Mouse (Mus musculus): ENCODE data around the gene Stambp. TPM values are rescaled to one million over a fixed set of nuclear protein-coding genes. Genes with fewer than 3 reads are reported as not detected.

Stambp gene
- polyA plus RNA-seq, 1 experiment from 2014 or later = 24.9 TPM

- H3K27me3 ChIP-seq (ENCODE audit: control insufficient read depth, insufficient read depth, low read length) = no peaks in the 10 kb centered on the region
- H3K9ac ChIP-seq (ENCODE audit: low read depth, low read length) = no peak overlapping the region
- peaks cover 11% of the 10 kb centered on the region for H3K4me1 ChIP-seq (ENCODE audit: control insufficient read depth, insufficient read depth, low read length)
- ATAC-seq (replicated peaks; ENCODE audit: insufficient number of reproducible peaks, low FRiP score, low TSS enrichment) = no peak
- no peak overlapping the region for H3K4me3 ChIP-seq (ENCODE audit: low read depth, low read length)
- no peaks in the 10 kb centered on the region for H3K9me3 ChIP-seq (replicated peaks; ENCODE audit: control insufficient read depth, low read length)
- WGBS (ENCODE audit: insufficient replicate concordance) = 88% methylated on average over 3 of the region's 3 CpGs
- H3K27ac ChIP-seq (ENCODE audit: low read depth, low read length) = no peak overlapping the region
- H3K4me2 ChIP-seq = no peak overlapping the region
- H3K36me3 ChIP-seq (ENCODE audit: control insufficient read depth, insufficient read depth, low read length) = no peaks in the 10 kb centered on the region
These were observed 53.9 kb downstream of the Stambp start for GRCm38 (mm10) chr6:83518637-83519036.

GRCm38 (mm10) chr6:83515172-83515571 is 57.4 kb downstream of the Stambp start:
- H3K27ac ChIP-seq (ENCODE audit: low read depth, low read length) = no peak overlapping the region
- ATAC-seq (replicated peaks; ENCODE audit: insufficient number of reproducible peaks, low FRiP score, low TSS enrichment) = no peak
- no peak overlapping the region for H3K9ac ChIP-seq (ENCODE audit: low read depth, low read length)
- no peak overlapping the region for H3K4me2 ChIP-seq
- no peaks in the 10 kb centered on the region for H3K9me3 ChIP-seq (replicated peaks; ENCODE audit: control insufficient read depth, low read length)
- 66% methylated on average over 3 of the region's 3 CpGs for WGBS (ENCODE audit: insufficient replicate concordance)
- H3K27me3 ChIP-seq (ENCODE audit: control insufficient read depth, insufficient read depth, low read length) = no peaks in the 10 kb centered on the region
- no peak overlapping the region for H3K4me3 ChIP-seq (ENCODE audit: low read depth, low read length)
- H3K36me3 ChIP-seq (ENCODE audit: control insufficient read depth, insufficient read depth, low read length) = no peaks in the 10 kb centered on the region
- no peaks in the 10 kb centered on the region for H3K4me1 ChIP-seq (ENCODE audit: control insufficient read depth, insufficient read depth, low read length)

GRCm38 (mm10) chr6:83512495-83512894 is 60.0 kb downstream of the Stambp start:
- no peak for ATAC-seq (replicated peaks; ENCODE audit: insufficient number of reproducible peaks, low FRiP score, low TSS enrichment)
- WGBS (ENCODE audit: insufficient replicate concordance) = 31% methylated on average over 1 of the region's 1 CpGs
- no peaks in the 10 kb centered on the region for H3K27me3 ChIP-seq (ENCODE audit: control insufficient read depth, insufficient read depth, low read length)
- H3K4me1 ChIP-seq (ENCODE audit: control insufficient read depth, insufficient read depth, low read length) = no peaks in the 10 kb centered on the region
- no peaks in the 10 kb centered on the region for H3K36me3 ChIP-seq (ENCODE audit: control insufficient read depth, insufficient read depth, low read length)
- H3K4me3 ChIP-seq (ENCODE audit: low read depth, low read length) = no peak overlapping the region
- H3K9ac ChIP-seq (ENCODE audit: low read depth, low read length) = no peak overlapping the region
- H3K4me2 ChIP-seq = no peak overlapping the region
- H3K9me3 ChIP-seq (replicated peaks; ENCODE audit: control insufficient read depth, low read length) = no peaks in the 10 kb centered on the region
- no peak overlapping the region for H3K27ac ChIP-seq (ENCODE audit: low read depth, low read length)

- 60% methylated on average over 2 of the region's 2 CpGs for WGBS (ENCODE audit: insufficient replicate concordance)
- no peaks in the 10 kb centered on the region for H3K9me3 ChIP-seq (replicated peaks; ENCODE audit: control insufficient read depth, low read length)
- H3K36me3 ChIP-seq (ENCODE audit: control insufficient read depth, insufficient read depth, low read length) = no peaks in the 10 kb centered on the region
- H3K27ac ChIP-seq (ENCODE audit: low read depth, low read length) = no peak overlapping the region
- H3K4me1 ChIP-seq (ENCODE audit: control insufficient read depth, insufficient read depth, low read length) = peaks cover 9% of the 10 kb centered on the region; the same call in 1 of the 2 replicates
- no peaks in the 10 kb centered on the region for H3K27me3 ChIP-seq (ENCODE audit: control insufficient read depth, insufficient read depth, low read length)
- no peak overlapping the region for H3K9ac ChIP-seq (ENCODE audit: low read depth, low read length)
- H3K4me2 ChIP-seq = no peak overlapping the region
- H3K4me3 ChIP-seq (ENCODE audit: low read depth, low read length) = no peak overlapping the region
- no peak for ATAC-seq (replicated peaks; ENCODE audit: insufficient number of reproducible peaks, low FRiP score, low TSS enrichment)
These were observed 62.3 kb downstream of the Stambp start for GRCm38 (mm10) chr6:83510210-83510609.

- ATAC-seq (replicated peaks; ENCODE audit: insufficient number of reproducible peaks, low FRiP score, low TSS enrichment) = no peak
- Histone ChIP-seq H3K27ac (ENCODE audit: low read depth, low read length) (no peak overlapping the region), H3K4me3 (ENCODE audit: low read depth, low read length) (no peak overlapping the region), H3K9ac (ENCODE audit: low read depth, low read length) (no peak overlapping the region), H3K4me2 (no peak overlapping the region), H3K27me3 (ENCODE audit: control insufficient read depth, insufficient read depth, low read length) (no peaks in the 10 kb centered on the region), H3K9me3 (replicated peaks; ENCODE audit: control insufficient read depth, low read length) (no peaks in the 10 kb centered on the region), H3K36me3 (ENCODE audit: control insufficient read depth, insufficient read depth, low read length) (no peaks in the 10 kb centered on the region), H3K4me1 (ENCODE audit: control insufficient read depth, insufficient read depth, low read length) (peaks cover 9% of the 10 kb centered on the region; the same call in 1 of the 2 replicates)
- 40% methylated on average over 8 of the region's 8 CpGs for WGBS (ENCODE audit: insufficient replicate concordance)
These were observed 63.1 kb downstream of the Stambp start for GRCm38 (mm10) chr6:83509442-83509841.

GRCm38 (mm10) chr6:83507168-83507546 is 65.4 kb downstream of the Stambp start:
- H3K4me1 ChIP-seq (ENCODE audit: control insufficient read depth, insufficient read depth, low read length) = peaks cover 11% of the 10 kb centered on the region; the same call in 1 of the 2 replicates
- no peak for ATAC-seq (replicated peaks; ENCODE audit: insufficient number of reproducible peaks, low FRiP score, low TSS enrichment)
- H3K27me3 ChIP-seq (ENCODE audit: control insufficient read depth, insufficient read depth, low read length) = no peaks in the 10 kb centered on the region
- peak overlapping the region; percentile 93 for H3K9ac ChIP-seq (ENCODE audit: low read depth, low read length)
- 29% methylated on average over 6 of the region's 6 CpGs for WGBS (ENCODE audit: insufficient replicate concordance)
- peak overlapping the region; percentile 81 for H3K4me2 ChIP-seq
- no peaks in the 10 kb centered on the region for H3K9me3 ChIP-seq (replicated peaks; ENCODE audit: control insufficient read depth, low read length)
- peak overlapping the region; percentile 98 for H3K27ac ChIP-seq (ENCODE audit: low read depth, low read length)
- H3K36me3 ChIP-seq (ENCODE audit: control insufficient read depth, insufficient read depth, low read length) = no peaks in the 10 kb centered on the region
- H3K4me3 ChIP-seq (ENCODE audit: low read depth, low read length) = peak overlapping the region; percentile 77

GRCm38 (mm10) chr6:83506258-83507167 is 66.0 kb downstream of the Stambp start, which contains the start of gene Dguok:
Gene Dguok (minus strand): TSS chr6:83506969.
- no peaks in the 10 kb centered on the region for H3K27me3 ChIP-seq (ENCODE audit: control insufficient read depth, insufficient read depth, low read length)
- H3K27ac ChIP-seq (ENCODE audit: low read depth, low read length) = peak within 1 kb of the TSS; percentile 98
- H3K9me3 ChIP-seq (replicated peaks; ENCODE audit: control insufficient read depth, low read length) = no peaks in the 10 kb centered on the region
- peak within 1 kb of the TSS; percentile 77 for H3K4me3 ChIP-seq (ENCODE audit: low read depth, low read length)
- WGBS (ENCODE audit: insufficient replicate concordance) = under 1% methylated on average over 54 of the region's 54 CpGs
- peak within 1 kb of the TSS; percentile 81 for H3K4me2 ChIP-seq
- H3K9ac ChIP-seq (ENCODE audit: low read depth, low read length) = peak within 1 kb of the TSS; percentile 93
- peak; percentile 96 for ATAC-seq (replicated peaks; ENCODE audit: insufficient number of reproducible peaks, low FRiP score, low TSS enrichment)
- H3K4me1 ChIP-seq (ENCODE audit: control insufficient read depth, insufficient read depth, low read length) = peaks cover 14% of the 10 kb centered on the region; the same call in 1 of the 2 replicates
- H3K36me3 ChIP-seq (ENCODE audit: control insufficient read depth, insufficient read depth, low read length) = no peaks in the 10 kb centered on the region

- 75% methylated on average over 4 of the region's 4 CpGs for WGBS (ENCODE audit: insufficient replicate concordance)
- Histone ChIP-seq H3K27me3 (ENCODE audit: control insufficient read depth, insufficient read depth, low read length) (no peaks in the 10 kb centered on the region), H3K4me3 (ENCODE audit: low read depth, low read length) (no peak overlapping the region; the same call in 1 of the 2 replicates), H3K27ac (ENCODE audit: low read depth, low read length) (no peak overlapping the region), H3K36me3 (ENCODE audit: control insufficient read depth, insufficient read depth, low read length) (no peaks in the 10 kb centered on the region), H3K4me2 (peak overlapping the region; percentile 81), H3K9ac (ENCODE audit: low read depth, low read length) (peak overlapping the region; percentile 93; the same call in 1 of the 2 replicates), H3K9me3 (replicated peaks; ENCODE audit: control insufficient read depth, low read length) (no peaks in the 10 kb centered on the region), H3K4me1 (ENCODE audit: control insufficient read depth, insufficient read depth, low read length) (peaks cover 14% of the 10 kb centered on the region; the same call in 1 of the 2 replicates)
- ATAC-seq (replicated peaks; ENCODE audit: insufficient number of reproducible peaks, low FRiP score, low TSS enrichment) = no peak
These were observed 67.0 kb downstream of the Stambp start for GRCm38 (mm10) chr6:83505554-83505953.
